Mouse (Mus musculus) activated CD4-positive, CD25-positive, alpha-beta regulatory T cell, adult 4 months (primary cell): ENCODE measurements around the gene Banp. TPM values are rescaled to one million over a fixed set of nuclear protein-coding genes. Genes with fewer than 3 reads are reported as not detected.

Experiments
- ATAC-seq: one replicate; pipeline ENCODE4 v1.8.0; 2017
- polyA plus RNA-seq, 2 experiments: library from polyadenylated mRNA; unstranded; fragments of 100-300 nt; shearing (Covaris generic); gene quantifications; one replicate each; pipeline ENCODE4 v1.2.1; 2017

Gene Banp
- polyA plus RNA-seq, 2 experiments from 2014 or later: 24.3 to 30.2 TPM

DNA sequence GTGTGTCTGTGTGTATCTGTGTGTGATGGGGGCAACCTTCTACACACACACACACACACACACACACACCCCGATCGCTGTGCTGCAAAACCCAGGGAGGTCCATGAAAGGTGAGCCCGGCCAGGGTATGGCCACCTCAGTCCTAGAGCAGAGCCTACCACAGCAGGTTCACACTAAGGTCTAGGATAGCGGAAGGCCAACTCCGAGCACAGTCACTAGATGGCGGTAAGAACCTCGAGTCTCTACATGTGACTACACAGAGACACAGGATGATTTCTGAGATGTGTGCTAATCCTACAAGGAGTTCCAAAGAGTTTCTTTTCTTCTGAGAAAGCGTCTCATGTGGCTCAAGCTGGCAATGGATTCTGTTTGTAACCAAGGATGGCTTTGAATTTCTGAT is 22.2 kb upstream of the Banp start:
- ATAC-seq: peak; percentile 49

DNA sequence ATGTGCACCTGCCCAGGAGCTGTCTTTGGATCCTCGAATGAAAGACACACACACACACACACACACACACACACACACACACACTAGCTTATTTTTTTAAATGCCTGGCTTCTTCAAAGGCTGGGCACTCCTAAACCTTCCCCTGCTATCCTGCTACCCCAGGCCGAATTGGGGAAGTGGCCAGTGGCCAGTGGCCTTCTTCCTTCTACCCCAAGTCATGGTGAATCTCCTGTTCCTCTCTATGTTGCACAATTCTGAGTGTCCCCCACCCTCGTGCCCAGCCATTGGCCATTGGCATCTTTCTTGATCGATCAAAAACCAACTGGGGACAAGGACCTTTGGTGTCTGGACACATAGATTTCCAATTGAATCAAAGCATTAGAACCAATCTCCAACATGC is 19.5 kb upstream of the Banp start:
- ATAC-seq: no peak

DNA sequence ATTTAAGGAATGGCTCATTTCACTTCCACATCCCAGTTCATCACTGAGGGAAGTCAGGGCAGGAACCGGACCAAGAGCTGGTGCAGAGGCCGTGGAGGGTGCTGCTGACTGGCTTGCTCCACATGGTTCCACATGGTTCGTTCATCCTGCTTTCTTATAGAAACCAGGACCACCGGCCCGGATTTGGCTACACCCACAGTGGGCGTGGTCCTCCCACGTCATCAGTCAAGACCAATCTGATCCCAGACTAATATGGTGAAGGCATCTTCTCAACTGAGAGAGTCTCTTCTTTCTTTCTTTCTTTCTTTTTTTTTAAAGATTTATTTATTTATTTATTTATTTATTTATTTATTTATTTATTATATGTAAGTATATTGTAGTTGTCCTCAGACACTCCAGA is 18.0 kb upstream of the Banp start:
- no peak for ATAC-seq

DNA sequence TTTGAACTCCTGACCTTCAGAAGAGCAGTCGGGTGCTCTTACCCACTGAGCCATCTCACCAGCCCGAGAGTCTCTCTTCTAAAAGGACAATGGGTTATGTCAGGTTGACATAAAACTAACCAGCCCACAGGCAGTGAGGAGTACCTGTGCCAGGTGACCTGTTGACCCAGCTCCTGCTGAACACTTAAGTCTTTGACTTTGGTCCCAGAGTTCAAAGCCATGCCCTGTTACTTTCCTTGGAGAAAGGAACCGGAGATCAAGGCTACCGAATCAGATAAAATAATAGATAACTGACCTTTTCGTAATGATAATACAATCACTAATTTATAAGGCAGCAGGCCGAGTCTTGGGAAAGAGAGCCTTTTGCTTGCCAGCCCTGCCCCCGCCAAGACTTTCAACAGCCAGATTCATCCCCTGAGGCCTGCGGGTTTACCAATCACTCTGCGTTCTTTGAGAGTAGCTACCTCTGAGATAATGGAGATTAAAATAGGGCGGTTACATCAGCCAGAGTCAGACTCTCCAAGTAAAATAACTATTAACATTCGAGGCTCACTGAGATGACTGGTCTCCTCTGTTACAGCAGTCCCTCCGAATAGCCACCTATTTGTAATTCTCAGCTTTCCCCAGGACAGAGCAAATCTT is 17.4 kb upstream of the Banp start:
- ATAC-seq: no peak

DNA sequence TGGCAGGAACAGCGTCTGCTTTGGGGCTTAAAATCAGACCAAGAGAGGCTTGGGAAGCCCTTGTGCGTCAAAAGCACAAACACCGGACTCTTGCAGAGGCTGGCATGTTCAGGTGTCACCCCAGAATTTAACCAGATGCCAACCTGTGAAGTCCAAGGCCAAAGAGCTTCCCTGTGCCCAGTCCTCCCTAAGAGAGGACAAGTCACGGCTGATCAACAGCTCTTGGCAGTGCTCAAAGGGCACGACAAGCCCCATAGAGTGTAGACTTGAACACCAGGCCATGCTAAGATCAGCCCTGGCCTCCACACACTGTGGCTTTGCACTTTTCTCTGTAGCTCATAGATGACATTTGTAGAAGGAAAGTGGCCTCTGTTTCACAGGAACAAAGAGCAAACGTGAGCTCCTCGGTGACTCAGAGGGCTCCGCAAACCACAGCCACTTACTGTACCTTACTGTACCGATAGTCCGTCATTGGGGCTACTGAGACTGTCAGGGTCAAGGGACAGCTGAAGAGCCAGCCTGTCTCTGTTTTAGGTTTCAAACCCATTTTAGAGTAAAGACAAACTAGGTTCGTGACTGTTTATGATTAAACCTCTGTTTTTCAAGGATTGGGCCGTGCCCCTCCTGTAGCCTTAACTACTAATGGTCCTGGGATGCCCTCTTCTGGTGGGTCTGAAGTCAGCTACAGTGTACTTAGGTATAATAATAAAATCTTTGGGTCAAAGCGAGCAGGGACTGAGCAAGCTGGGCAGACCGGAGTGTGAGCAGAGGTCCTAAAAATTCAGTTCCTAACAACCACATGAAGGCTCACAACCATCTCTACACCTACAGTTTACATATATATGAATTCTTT is 16.7 kb upstream of the Banp start:
- ATAC-seq: no peak

DNA sequence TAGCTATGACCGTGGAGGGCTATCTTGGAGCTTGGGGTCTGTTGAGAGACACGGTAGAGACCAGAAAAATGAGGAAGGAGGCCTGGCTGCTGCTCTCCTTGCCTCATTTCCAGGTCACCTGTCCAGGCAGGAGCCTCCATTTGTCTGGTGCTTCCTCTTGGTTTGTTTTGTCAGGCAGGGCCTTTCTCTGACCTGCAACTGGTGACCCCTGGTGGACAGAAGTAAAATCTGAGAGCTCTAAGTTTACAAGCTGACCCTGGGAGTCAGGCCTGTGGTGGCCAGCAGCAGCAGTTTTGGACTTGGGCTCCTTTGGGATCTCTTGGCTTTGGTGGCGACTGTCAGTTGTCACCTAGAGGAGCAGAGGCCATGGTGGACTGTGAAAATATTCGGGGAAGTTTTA is 15.0 kb upstream of the Banp start:
- ATAC-seq: no peak

DNA sequence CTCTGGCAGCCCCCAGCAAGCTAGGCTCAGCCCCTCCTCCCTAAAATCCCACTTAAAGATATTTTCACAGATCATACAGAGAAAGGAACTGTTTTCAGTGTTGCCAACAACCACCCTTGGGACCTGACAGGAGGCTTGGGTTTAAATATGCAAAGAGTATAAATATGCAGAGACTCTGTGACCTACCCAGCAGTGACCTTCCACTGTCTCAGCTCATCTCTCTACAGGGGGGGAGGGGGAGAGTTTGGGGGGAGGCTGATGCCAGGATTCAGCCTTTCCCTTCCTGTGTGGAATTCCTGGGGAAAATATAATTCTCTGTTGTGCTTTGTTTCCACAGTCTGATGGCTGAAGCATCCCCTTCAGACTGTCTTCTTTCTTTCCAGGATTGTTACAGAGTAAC is 14.6 kb upstream of the Banp start:
- no peak for ATAC-seq

DNA sequence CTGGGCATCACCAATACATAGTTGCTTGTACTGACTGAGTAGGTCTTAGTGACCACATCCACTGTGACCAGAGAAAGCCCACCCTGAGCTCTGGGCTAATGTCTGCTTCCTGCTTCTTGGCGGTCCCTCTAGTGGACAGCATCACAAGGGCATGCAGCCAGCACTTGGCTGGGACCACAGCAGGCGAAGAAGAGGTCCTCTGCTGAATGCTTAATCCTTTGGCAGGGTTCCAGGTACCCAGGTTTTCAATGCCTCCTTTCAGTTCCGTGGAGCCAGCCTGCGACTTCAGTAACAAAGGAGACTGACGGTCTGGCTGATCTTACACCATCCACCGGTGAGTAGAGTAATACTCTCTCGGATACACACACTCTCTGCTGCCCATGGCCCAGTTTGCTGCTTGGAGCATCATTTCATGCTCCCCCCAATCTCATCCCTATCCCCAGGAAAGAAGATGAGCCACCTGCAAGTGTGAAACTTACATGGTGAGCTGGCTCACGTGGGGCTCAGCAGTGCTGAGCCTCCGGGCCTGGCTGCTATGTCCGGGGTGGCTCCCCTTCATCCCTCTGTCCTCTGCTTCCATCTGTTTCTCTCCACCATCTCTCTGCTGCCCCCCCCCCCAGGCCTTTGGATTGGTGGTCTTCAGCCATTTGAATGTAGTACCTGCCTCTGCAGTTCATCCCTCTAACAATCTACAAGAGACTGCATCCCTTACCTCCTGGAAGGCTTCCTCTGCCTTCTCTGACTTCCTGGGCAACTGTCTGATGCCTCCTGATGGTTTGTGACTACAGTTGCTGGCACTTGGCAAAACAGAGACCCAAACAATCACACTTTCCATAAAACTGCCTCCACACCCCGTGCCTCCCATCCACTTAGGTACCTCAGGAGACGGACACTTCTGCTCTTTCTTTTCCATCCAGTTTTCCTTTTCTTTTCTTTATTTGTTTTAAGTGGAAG is 13.9 kb upstream of the Banp start:
- no peak for ATAC-seq

DNA sequence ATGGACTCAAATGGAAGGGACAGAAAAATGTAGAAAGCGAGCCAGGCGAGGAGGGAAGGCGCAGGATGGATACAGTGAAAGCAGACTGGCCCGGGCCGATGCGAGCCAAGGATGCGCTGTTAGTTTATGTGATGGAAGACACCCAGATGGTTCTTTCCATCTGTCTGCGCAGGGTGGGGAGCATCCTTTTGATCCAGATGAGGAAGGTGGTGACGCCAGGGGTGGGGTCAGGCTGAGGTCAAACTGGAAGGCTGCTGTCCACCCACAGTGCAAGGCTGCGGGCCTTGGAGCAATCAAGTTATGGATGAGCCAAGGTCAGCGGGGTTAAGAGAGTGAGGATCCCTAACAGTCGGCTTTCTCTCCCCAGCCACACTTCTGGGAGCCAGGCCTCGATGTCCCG is 13.2 kb upstream of the Banp start:
- ATAC-seq: no peak

DNA sequence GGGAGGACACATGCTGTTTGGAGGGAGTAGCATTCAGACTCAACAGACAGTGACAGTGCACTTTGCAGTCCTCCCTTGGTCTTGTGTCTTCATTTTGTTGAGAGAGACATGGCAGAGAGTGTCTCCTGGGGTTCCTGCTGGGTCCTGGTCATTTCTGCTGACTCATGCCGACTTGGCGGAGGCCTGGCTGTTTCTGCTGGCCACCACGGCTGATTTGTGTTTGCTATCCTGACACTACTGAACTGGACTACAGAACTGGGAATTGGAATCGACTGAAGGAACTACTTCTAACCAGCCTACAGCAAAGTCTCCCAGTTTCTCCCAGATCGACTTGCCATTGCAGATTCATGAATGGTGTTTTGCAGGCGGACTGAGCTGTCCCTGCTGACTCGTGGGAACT is 10.8 kb upstream of the Banp start:
- no peak for ATAC-seq

DNA sequence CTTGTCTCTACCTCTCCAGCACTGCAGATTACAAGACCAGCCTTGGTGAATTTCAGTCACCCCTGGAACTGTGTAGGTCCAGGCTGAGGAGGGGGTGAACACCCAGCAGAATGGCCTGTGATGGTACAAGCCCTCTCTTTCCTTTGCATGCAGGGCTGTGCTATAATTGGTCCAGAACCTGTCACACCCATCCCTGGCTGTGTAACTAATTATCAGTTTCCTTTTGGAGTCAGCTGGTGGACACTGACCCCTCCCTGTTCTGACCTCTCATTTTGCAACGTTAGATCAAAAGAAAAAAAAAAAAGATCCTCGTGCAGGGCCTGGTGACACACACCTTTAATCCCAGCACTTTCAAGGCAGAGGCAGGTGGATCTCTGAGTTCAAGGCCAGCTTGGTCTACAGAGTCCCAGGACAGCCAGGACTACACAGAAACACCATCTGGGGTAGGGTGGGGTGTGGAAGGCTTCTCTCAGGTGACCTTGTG is 6.5 kb upstream of the Banp start:
- ATAC-seq: no peak

DNA sequence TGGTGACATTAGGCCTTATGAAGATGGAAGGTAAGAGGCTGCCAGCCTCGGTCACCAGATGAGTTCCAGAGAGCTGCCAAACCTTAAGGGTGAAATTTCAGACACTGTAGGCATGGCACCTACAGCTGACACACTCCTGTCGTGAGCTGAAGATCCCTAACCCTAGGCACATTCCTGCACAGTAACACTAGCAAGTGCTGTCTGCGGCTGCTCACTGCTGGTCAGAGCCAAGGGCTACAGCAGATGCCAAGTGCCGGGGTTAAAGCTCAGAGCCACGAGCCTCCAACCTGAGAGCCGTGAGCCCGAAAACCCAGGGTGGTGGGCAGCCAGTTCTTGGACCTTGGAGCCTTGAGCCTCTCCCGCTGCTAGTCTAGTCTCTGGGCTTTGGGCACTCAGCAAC is 5.8 kb upstream of the Banp start:
- ATAC-seq: no peak

DNA sequence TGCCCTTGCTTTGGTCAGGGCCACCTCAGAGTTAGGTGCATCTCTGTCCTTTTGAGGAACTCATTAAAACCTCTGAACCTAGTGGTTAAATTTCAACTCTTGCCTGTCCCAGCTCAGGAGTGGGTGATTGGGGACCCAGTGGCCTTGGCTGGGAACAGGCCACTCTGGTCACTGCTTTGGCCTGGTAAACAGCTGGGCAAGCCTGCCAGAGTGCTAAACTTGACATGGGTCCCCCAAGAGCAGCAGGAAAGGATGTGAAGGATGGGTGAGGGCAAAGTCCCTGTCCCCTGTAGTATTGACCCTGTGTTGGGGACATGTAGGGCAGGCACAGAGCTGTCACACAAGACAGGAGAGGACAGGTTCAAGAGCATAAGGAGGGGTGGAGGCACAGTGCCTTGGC is 4.7 kb upstream of the Banp start, which contains the start of gene Car5a:
Gene Car5a (minus strand): TSS at position 74 of the 400 bp plus-strand sequence.
- no peak for ATAC-seq

DNA sequence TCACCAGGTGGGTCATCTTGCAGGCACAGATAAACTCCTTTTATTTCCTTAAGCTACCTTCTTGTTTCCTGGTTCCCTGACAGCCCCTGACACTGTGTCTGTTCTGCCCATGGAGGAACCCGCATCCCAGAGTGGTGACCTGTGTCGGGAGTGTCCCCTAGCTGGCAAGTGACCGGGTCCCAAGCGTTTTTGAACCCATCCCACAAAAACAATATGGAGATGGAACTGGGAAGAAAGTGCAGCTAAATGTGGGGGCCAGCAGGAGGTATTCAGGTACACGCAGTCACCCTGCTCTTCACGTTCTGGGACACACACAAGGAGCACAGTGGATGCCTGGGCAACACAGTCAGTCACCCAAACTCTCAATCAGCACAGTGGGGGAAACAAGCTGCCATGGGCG is 3.2 kb upstream of the Banp start:
- no peak for ATAC-seq

DNA sequence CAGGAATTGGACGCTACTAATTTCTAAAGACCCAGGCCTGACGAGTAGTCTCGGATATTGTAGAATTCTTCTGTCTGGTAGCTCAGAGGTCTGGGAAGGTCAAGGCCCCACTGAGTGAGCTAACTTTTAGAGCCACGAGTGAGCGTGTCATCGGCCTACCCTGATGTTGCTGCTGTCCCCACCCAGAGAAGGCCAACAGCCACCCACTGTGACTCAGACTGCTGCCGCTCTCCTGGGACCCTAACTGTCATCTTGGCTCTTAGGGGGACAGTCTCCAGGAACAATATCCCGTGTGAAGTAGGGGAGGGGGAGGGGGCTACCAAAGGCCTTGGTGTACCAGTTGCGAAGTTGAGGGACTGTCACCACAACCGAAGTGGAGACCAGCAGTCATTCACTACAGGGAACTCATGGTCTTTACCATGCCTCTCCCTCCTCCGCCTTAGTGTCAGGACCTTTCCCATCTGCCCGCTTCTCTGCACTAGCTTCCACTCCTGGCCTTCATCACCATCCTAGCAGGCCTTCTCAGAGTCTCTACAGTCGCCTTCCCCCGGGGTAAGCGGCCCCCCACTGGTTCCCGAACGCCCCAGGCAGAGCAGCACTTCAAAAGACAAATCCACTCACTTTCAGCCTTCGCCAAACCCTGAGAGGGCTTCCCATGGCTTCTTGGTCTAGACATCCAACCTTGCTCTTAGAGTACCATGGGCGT is 2.4 kb upstream of the Banp start:
- no peak for ATAC-seq

DNA sequence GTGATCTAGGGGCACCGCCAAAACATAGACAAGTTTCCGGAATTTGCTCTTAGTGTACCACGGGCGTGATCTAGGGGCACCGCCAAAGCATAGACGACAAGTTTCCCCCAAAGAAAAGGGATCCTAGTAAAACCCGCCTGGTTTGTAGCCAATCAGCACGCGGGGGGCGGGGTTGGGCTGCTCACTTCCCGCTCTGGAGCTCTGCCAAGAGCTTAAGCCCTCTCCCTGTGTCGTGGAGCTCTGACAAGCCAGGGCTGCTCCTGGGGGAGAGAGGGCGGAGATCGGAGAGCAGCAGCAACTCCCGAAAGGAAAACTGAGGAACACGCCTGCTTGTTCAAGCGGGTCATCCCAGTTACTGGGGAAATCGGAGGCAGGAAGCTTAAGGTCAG is 1.8 kb upstream of the Banp start:
- ATAC-seq: peak; percentile 13

DNA sequence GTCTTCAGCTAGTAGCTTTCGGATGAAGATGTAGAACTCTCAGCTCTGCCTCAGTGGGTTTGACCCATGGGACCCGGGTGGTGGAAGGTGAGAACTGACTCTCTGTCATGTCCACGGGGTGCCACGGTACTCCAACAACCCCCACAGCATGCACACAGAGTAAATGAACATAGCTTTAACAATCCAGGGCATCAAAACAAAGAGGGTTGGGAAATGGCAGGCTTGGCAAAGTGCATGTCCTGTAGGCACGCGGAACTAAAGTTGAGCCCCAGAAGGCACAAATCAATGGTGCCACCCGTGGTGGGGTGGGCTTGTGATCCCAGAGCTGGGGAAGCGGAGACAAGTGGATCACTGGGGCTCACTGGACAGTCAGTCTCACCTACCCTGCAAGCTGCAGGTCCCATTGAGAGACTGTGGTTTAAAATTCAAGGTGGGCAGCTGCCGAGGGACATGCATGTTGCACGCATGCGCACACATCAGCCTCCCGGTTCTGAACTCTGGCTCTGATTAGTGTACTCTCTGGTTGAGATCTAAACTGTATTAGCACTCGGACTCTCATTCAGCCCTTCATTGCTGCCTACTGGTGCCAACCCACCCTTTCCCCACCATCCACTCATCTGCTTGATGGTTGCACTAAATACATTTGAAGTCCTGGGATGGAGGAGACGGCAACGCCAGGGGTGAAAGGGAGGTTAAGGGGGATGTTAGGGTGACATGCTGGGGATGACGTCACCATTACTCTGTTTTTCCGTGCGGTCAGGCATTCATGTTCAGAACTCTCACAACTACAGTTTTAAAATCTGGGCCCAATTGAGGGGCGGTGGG is 1.0 kb upstream of the Banp start:
- no peak for ATAC-seq

DNA sequence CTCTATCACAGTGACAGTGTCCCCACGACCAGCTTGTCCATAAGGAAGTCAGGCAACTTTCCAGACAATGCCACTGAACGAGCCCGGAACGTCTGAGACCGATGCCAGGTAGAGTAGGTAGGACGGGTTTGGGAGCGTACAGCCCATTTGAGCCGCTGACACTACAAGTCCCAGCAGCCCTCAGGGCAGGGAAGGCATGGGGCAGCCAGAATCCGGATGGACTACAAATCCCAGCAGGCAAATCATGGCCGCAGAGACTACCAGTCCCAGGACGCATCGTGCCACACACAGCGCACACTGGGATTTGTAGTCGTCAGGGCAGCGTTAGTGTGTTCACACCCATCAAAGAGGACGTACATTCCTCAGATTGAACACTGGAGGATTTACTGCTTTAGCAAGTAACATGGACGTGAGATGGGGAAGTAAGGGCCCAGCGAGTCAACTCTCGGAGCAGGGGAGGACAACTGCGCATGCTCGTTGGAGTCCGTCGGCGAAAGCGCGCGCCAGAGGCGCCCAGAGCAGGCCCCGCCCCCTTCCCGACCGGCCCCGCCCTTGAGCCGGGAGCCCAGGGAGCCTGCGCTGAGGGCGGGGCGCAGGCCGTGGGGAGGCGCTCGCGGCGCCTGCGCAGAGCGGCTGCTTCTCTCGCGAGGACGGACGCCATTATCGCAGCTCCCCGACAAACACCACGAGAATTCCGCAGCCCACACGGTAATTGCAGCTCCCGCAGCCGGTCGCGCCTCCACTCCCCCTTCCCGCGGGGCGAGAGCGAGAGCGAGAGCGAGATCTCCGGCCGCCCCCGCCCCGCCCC is 595 bp downstream of the Banp start:
- ATAC-seq: peak; percentile 87

DNA sequence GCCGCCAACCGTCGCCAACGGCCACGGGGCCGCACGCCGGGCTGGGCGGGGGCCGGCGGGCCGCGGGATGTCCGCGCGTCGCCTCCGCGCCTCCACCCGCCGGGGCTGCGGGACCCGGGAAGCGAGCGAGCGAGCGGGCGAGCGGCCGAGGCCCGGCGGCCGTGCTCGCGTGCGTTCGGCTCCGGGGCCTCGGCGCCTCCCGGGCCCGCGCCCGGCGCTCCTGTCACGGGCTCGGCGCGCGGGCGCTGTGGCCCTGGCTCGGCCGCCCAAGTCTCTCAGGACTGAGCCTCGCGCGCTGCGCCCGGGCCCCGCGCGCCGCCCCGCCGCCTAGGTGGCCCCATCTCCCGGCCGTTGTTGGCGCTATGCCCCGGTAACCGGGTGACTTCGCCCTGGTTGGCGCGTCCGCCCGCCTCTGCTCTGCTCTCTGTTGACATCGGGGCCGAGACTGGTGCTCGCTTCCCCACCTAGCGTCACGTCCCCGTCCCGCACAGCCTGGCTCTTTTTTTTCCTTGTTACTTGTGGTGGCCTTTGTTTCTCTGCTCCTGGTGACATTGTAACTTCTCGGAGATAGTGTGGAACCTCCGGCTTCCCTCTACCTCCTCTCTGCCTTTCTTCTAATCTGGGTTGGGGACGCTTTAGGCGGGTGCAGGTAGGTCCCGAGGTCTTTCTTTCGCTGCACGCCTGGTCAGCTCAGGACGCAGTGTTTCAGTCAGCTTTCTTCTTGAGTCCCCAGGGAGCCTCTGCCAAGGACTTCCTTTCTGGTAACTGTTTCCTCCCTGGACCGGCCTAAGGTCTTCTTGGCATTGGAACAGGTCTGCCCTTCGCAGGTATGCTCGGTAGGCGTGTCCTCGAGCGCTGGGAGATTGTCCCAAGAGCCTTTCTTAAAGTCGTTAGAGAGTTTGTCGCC is 1.5 kb downstream of the Banp start:
- no peak for ATAC-seq

DNA sequence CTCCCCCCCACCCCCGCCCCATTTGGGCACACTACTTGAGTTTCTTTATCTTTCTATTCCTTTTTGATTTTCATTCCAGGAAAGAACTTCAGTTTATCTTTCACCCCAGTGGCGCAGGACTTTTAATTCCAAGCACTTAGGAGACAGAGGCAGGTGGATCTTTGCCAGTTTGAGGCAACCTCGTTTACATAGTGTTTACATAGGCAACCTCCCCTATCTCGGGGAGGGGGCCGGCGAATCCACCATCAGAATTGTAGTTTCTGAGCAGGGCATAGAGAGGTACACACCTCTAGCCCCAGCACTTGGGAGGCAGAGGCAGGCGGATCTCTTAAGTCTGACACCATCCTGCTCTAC is 2.1 kb downstream of the Banp start:
- ATAC-seq: no peak
